Mouse (Mus musculus) adrenal gland, adult 2 months (tissue): Measurements from ENCODE around the gene Tmem184a. TPM values are rescaled to one million over a fixed set of nuclear protein-coding genes. Genes with fewer than 3 reads are reported as not detected.

Experiments used
- DNase-seq: peaks from one replicate; pipeline ENCODE4 v3.0.0; 2021
- polyA plus RNA-seq: library from polyadenylated mRNA; depleted of rRNA; stranded (reverse); fragments of >200 nt; gene quantifications from 2 replicates; pipeline ENCODE4 v1.2.3, GENCODE M21; 2012
- total RNA-seq, 2 experiments: library from RNA; stranded (reverse); gene quantifications; 2 replicates each; pipeline ENCODE4 v1.2.3; 2021

Gene Tmem184a
- total and polyA plus RNA-seq, 3 experiments: 0.17 to 0.43 (median 0.17) TPM

GRCm38 (mm10) chr5:139813126-139813490 is 6.6 kb downstream of the Tmem184a start:
- DNase-seq: no peak

- no peak for DNase-seq
These were observed 7.2 kb downstream of the Tmem184a start for GRCm38 (mm10) chr5:139812398-139813125.

- no peak for DNase-seq
These were observed 7.9 kb downstream of the Tmem184a start for GRCm38 (mm10) chr5:139811677-139812397.

- DNase-seq: no peak
These were observed 10.3 kb downstream of the Tmem184a start for GRCm38 (mm10) chr5:139809397-139809796.

- no peak for DNase-seq
These were observed 13.8 kb downstream of the Tmem184a start for GRCm38 (mm10) chr5:139805924-139806323.

- no peak for DNase-seq
These were observed 15.1 kb downstream of the Tmem184a start for GRCm38 (mm10) chr5:139804573-139805111.

- DNase-seq: no peak
These were observed 15.6 kb downstream of the Tmem184a start for GRCm38 (mm10) chr5:139804107-139804551.

- DNase-seq: peak; percentile 53
These were observed 16.1 kb downstream of the Tmem184a start for GRCm38 (mm10) chr5:139803601-139804102.

- DNase-seq: no peak
These were observed 16.6 kb downstream of the Tmem184a start for GRCm38 (mm10) chr5:139803165-139803564.

- no peak for DNase-seq
These were observed 17.8 kb downstream of the Tmem184a start for GRCm38 (mm10) chr5:139801880-139802279.

GRCm38 (mm10) chr5:139801231-139801630 is 18.5 kb downstream of the Tmem184a start:
- DNase-seq: no peak

- no peak for DNase-seq
These were observed 19.7 kb downstream of the Tmem184a start for GRCm38 (mm10) chr5:139799801-139800590.

GRCm38 (mm10) chr5:139799041-139799440 is 20.7 kb downstream of the Tmem184a start:
- no peak for DNase-seq

GRCm38 (mm10) chr5:139798168-139798900 is 21.4 kb downstream of the Tmem184a start:
- no peak for DNase-seq

GRCm38 (mm10) chr5:139797473-139798167 is 22.1 kb downstream of the Tmem184a start:
- DNase-seq: peak; percentile 95

GRCm38 (mm10) chr5:139796900-139797299 is 22.8 kb downstream of the Tmem184a start:
- peak; percentile 94 for DNase-seq

- DNase-seq: peak; percentile 42
These were observed 23.6 kb downstream of the Tmem184a start for GRCm38 (mm10) chr5:139796001-139796620.

- DNase-seq: peak; percentile 88
These were observed 24.8 kb downstream of the Tmem184a start for GRCm38 (mm10) chr5:139794938-139795337.

- no peak for DNase-seq
These were observed 25.6 kb downstream of the Tmem184a start for GRCm38 (mm10) chr5:139794137-139794536.
